Mouse (Mus musculus) cerebellum, adult 9-11 months (tissue): Measurements from ENCODE around the gene Ablim1.

Source experiments
- DNase-seq: peaks from one replicate; pipeline ENCODE4 v3.0.0; 2022

Gene Ablim1

DNA sequence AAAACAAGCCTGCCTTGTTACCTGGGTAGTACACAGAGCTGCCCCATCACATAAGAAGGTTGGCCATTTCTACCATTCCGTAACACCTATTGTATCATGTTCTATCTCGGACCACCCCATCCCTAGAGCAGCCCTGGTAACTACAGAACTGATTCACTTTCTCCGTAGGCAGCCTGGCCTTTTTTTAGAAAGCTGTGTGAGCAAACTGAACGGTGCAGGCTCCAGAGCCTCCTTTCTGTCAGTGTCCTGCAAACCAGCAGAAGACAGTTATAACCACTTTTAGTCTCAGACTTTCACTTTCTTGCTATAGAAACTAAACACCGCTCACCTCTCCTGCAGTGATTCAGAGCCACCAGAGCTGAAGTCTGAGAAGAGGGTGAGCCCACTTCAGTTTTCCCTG lies 314.1 kb downstream of the Ablim1 start:
- DNase-seq = no peak

DNA sequence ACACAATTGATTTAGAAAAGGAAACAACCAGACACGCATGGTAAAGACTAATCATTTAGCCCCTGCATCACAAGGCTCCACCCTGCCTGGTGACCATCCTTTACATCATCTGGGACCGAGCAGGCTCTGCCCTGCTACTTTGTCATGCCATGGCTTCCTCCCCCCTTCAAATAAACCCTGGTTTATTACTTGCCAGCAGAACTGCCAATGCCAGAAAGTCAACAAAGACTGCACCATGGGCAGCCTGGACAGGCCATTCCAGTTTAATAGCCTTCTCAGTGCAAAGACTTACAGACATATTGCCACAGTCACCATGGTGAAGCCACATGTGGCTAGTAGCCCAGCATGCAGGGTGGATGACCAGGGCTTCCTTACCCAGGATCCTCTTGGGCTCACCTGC lies 314.9 kb downstream of the Ablim1 start:
- peak; percentile 66 for DNase-seq

DNA sequence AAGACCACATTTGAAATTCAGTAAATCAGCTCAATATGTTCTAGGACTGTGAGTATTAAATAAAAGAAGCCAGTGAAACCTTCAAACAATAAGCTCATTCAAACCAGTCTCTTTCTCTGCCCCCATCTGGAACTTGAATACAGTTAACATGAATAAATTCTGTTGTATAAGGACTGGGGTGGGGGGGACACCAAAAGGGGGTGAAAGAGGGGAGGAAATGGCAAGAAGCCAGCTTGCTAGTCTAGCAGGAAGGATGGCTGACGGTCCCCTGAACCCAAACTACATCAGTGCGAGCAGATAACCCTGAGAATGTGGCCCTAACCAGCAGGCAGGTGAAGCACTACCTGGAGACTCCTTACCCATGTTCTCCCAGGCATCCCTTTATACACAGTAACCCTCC lies 315.8 kb downstream of the Ablim1 start:
- DNase-seq = no peak

DNA sequence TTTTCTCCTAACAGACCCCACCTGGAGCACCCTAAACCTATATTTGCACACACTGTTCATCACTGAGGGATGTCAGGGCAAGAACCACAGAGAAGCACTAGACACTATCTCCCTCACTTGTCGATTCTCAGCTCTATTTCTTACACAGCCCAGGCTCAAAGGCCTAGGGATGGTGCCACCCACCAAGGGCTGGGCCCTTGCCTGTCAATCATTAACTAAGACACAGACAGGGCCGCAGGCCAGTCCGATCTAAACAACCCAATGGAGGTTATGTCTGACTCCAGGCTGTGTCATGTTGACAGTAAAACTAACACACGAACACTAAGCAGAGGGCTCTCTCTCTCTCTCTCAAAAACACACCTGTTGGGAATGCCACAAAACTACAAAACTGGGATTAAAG lies 316.4 kb downstream of the Ablim1 start:
- no peak for DNase-seq

DNA sequence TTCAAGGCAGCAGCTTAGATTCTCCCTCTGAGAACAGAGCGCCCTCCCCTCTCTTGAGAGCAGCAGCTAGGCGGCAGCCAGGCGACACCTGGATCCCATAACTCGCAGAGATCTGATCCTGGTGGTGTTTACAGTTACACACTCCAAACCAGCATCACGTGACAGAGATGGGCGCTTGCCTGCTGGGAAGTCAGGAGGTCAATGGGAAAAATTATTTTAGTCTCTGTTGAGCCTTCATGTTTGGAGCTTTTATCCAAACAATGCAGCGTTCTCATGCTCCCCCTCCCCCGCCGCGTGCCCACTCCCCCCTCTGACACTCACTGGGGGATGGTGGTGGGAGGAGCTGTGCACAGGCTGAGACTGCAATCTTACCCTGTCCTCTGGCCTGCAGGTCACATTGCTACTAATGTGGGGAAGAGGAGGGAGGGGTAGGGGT lies 317.5 kb downstream of the Ablim1 start:
- no peak for DNase-seq

DNA sequence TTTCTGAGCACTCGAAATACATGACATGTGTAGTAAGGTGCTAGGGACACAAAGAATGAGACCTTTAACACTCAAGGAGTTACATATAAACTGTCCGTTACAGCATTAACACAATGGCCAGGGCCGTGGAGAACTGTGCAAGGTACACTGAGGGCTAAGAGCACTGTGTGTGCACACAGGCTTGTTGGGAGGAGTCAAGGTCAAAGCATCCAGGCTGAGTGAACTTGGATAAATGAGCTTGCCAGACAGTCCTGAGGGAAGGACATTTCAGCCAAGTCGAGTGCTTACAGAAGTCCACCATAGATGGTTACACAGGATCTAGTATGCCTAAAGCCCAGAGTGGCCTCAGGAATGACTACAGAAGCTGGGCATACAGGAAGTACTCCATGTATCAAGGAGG lies 319.3 kb downstream of the Ablim1 start:
- no peak for DNase-seq

DNA sequence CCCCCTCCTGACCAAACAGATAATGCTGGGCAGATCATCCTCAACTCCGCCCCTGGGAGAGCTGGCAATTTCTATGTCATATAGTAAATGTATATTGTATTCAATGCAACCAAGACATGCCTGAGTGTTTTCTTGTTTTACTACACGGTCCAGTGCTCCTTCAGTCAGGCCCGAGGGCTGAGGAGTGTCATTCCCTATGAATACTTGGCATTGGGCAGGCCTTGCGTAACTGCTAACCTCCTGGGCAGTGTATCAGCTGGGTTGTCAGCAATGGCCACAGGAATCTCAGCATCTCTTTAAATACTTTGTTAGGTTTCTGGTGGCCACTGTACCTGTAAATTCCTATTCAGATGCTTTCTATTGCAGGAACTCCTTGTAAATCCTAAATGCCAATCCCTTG lies 320.1 kb downstream of the Ablim1 start:
- no peak for DNase-seq

DNA sequence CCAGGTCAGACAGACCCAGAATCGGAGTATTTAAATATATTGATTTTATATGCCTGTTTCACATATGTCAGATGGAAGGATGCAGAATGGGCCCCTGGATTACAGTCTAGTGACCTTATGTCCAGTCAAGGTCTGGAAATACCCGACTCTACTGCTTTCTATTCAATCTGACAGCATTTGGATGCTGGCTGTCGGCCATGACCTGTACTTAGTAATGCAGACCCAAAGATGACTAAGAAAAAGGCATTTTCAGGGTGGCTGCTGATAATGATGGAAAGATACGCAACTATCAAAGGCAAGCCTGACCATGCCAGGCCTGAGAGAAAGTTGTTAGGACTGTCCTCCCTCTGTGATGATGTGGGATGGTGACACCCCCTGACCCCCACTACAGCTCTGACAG lies 321.0 kb downstream of the Ablim1 start:
- DNase-seq = no peak

DNA sequence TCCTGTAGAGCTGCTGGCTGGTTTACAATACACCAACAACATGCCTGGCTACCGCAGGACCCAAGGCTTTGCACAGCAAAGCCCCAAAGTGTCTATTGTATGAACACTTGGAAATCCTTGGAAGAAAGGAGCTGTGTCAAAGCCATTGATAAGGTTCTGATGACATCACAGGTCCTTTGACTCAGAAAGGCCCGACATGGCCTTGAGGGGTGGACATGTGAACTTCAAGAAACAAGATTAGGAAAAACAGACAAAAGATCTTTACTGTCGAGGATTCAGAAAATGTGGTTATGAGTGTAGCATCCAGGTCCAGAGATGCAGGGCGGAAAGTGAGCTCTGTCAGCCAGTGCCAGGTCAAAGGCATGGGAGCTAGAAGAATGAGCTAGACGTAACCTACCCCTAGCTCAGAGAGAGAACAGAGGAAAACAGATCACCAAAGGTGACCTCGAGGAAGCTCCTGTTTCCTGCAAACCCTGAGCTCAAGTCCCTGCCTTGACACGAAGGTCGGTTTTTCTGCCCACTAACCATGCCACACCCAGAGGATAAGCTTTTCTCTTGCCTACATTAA lies 321.7 kb downstream of the Ablim1 start:
- DNase-seq = no peak

DNA sequence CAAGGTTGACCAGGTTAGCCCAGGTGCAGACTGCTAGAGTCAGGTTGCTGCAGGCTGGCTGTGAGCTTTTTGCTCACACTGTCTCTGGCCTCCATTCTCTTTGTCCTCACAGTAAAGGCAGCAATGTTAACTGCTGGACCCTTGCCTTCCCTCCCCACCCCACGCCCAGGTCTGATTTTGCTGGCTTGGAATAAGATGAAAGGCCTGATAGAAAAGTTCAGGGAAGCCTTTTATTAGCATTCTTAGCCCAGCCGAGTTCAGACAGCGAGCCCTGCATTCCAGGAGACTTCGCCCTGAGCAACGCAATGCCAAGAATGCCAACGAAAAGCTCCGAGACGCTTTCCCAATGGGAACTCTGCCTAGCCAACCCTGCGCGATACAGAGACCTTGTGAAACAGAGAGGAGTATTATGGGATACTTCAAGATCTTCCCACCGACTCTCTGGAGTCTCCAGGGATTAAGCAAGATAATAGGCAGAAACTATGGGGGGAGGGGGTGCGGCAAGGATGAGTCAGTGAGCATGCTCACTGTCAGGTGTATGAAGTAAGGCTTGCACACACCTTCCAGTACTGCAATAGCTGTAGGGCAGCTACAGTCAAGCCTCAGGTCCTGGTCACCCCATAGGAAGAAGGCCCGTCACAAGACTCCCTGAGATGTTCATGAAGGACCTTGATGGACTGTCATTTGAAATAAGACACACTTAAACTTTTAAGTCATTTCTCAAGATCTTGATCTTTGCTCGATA lies 324.2 kb downstream of the Ablim1 start:
- DNase-seq = no peak

DNA sequence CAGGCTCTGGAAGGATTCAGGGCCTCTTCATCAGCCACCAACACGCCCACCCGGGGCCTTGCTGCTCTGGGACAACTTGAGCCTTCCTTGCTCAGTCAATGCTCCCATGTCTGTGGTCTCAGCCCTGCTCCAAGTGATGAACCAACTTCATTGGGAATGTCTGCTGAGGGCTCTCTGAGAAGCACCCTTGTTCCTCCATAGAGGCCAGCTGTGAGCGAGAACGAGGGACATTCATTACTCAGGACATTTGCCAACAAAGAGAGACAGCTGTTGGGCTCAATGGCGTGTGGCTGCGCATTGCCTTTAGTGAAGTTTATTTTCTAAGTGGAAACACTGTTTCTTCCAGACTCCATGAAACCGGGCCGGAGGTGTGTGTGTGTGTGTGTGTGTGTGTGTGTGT lies 325.5 kb downstream of the Ablim1 start:
- no peak for DNase-seq

DNA sequence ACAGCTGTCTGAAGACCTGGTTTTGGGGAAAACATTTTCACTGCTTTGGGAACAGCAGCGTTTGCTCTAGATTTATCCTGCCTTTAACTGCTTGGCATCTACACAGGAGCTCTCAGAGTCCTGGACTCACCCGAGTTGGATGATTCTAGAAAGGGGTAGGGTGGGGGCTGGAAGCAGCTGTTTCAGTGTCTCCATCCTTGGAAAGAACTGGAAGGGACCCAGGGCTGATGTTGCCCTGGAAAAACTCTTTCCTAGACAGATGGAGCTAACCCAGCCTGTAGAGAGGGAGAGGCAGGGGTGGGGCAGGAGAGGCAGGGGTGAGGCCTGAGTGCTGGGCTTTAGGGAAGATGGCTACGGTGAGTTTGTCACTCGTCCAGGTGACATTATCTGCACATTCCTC lies 330.5 kb downstream of the Ablim1 start:
- DNase-seq = no peak

DNA sequence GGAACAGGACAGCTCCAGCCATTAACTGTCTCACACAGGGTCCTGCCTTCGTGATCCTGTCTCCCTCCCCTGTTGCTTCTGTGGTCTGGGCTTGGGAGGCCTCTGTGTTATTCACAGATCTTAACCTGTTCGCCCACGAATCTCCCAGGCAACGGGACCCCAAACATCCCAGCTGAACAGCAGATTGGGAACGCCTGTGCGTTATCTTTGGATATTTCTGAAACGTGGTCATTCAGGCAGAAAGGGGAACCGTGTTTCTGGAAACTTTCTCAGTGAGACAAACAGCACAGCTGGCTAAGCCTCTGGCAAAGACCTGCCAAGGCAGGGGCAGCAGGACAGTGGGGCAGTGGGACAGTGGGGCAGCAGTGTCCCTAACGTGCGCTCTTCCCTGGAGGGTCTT lies 331.0 kb downstream of the Ablim1 start:
- DNase-seq = no peak
